Mouse (Mus musculus): ENCODE measurements around the gene Haus8.

- no peak for TF ChIP-seq CTCF (IDR thresholded peaks at IDR 0.05; ENCODE audit: extremely low read depth, insufficient read length, insufficient replicate concordance, low read depth, low read length)
- no peak for TF ChIP-seq POLR2A (IDR thresholded peaks at IDR 0.05; ENCODE audit: low read depth, low read length)
These were observed 30.9 kb upstream of the Haus8 start for GRCm38 (mm10) chr8:71303632-71304031.
